Mouse (Mus musculus) layer of hippocampus, adult 8-10 months (tissue): Measurements from ENCODE around the gene Alg1. TPM values are rescaled to one million over a fixed set of nuclear protein-coding genes. Genes with fewer than 3 reads are reported as not detected.

Experiments
- DNase-seq, 2 experiments: peaks; one replicate each; pipeline ENCODE4 v3.0.0; 2022; ENCODE audit warnings: low spot score in 2 of 2
- microRNA-seq, 2 experiments: library from miRNA; unstranded; fragments of <30 nt; microRNA quantifications; one replicate each; pipeline ENCODE4 v1.2.0; 2022
- total RNA-seq, 4 experiments: library from RNA; stranded (reverse); gene quantifications; 2 replicates each; pipeline ENCODE4 v1.2.4; 2022

The Alg1 gene
- total RNA-seq, 4 experiments from 2014 or later = 32.0 to 36.7 (median 32.7) TPM

- DNase-seq = no peak
These were observed 439 bp upstream of the Alg1 start for GRCm38 (mm10) chr16:5232982-5233381.

GRCm38 (mm10) chr16:5242355-5242754 lies 8.9 kb downstream of the Alg1 start:
- DNase-seq = no peak

- no peak for DNase-seq
These were observed 9.5 kb downstream of the Alg1 start for GRCm38 (mm10) chr16:5242882-5243281.

GRCm38 (mm10) chr16:5244411-5244810 lies 11.0 kb downstream of the Alg1 start:
- peak in 1 of 2 experiments; percentile 42 for DNase-seq

GRCm38 (mm10) chr16:5250891-5251290 lies 17.5 kb downstream of the Alg1 start:
- no peak for DNase-seq

- DNase-seq = no peak
These were observed 18.8 kb downstream of the Alg1 start for GRCm38 (mm10) chr16:5252260-5252659.

- peak; percentile 45 to 48 for DNase-seq
These were observed 21.1 kb downstream of the Alg1 start for GRCm38 (mm10) chr16:5254346-5255025.

- no peak for DNase-seq
These were observed 21.8 kb downstream of the Alg1 start for GRCm38 (mm10) chr16:5255081-5255740.

GRCm38 (mm10) chr16:5255779-5256496 lies 22.5 kb downstream of the Alg1 start, which contains the start of gene Eef2kmt:
Gene Eef2kmt, minus strand, starts transcription at chr16:5255983.
- DNase-seq = peak; percentile 96 to 97

GRCm38 (mm10) chr16:5263156-5263555 lies 29.7 kb downstream of the Alg1 start:
- DNase-seq = no peak

- no peak for DNase-seq
These were observed 30.5 kb downstream of the Alg1 start for GRCm38 (mm10) chr16:5263926-5264325.

GRCm38 (mm10) chr16:5271411-5272035 lies 38.1 kb downstream of the Alg1 start:
- DNase-seq = no peak

GRCm38 (mm10) chr16:5272371-5272770 lies 39.0 kb downstream of the Alg1 start:
- DNase-seq = no peak

GRCm38 (mm10) chr16:5279571-5280222 lies 46.3 kb downstream of the Alg1 start:
- no peak for DNase-seq

- no peak for DNase-seq
These were observed 49.3 kb downstream of the Alg1 start for GRCm38 (mm10) chr16:5282686-5283085.

GRCm38 (mm10) chr16:5285376-5285775 lies 52.0 kb downstream of the Alg1 start:
- DNase-seq = no peak

Small RNA genes within 50 kb of the gene (microRNA-seq; reads per million reads assigned to microRNA genes)
- gene Gm23689 (0 reads per million in 2 experiments), gene Gm26095 (0 reads per million in 2 experiments), gene Mir6364 (0 reads per million in 2 experiments)

Other genes starting within 250 kb of the Alg1 start
- gene Sept12, start 235.8 kb upstream of the Alg1 start, total RNA-seq = not detected
- not detected for gene Smim22, start 226.3 kb upstream of the Alg1 start, total RNA-seq
- gene Rogdi, start 220.1 kb upstream of the Alg1 start, total RNA-seq = 100 to 1,000 TPM; 282 to 333 (median 307) TPM
- 100 to 1,000 TPM; 134 to 153 (median 147) TPM for gene Glyr1, start 183.8 kb upstream of the Alg1 start, total RNA-seq
- 10 to 100 TPM; 41.1 to 47.2 (median 44.8) TPM for gene Ubn1, start 183.6 kb upstream of the Alg1 start, total RNA-seq
- 1 to 10 TPM; 3.9 to 6.4 (median 5.0) TPM for gene Ppl, start 101.2 kb upstream of the Alg1 start, total RNA-seq
- 10 to 100 TPM in 2 of 4 experiments, 1 to 10 TPM in 2; 8.3 to 11.1 (median 9.7) TPM for gene Sec14l5, start 86.5 kb upstream of the Alg1 start, total RNA-seq
- 10 to 100 TPM; 11.1 to 18.8 (median 14.8) TPM for gene Nagpa, start 29.6 kb upstream of the Alg1 start, total RNA-seq
- gene AU021092, start 11.3 kb upstream of the Alg1 start, total RNA-seq = 1 to 10 TPM; 5.2 to 6.2 (median 5.6) TPM
- 1 to 10 TPM; 3.9 to 7.2 (median 5.0) TPM for gene Eef2kmt, start 22.4 kb downstream of the Alg1 start, total RNA-seq